21 mouse cellular contexts compared by ENCODE assay signal in genomic region chr2:103656028-103656427, GRCm38 (mm10).
DNase-seq lines count a peak whose midpoint lies in the region; ATAC-seq and TF ChIP-seq lines count a peak whose summit lies in the region.
"Had no signal": no experiment of that assay in that cellular context is flagged by ENCODE, and none has a peak within 500 bp of the region (broad histone marks: within the 10 kb centered on the region; RNA-seq: fewer than 3 reads in every experiment).

No protein-coding gene starts in this region.

- H3K4me3 ChIP-seq in lung, embryonic 14.5 days (ENCODE audit: low read depth, low read length), result no peak overlapping the region
- no peak overlapping the region for H3K4me3 ChIP-seq in MEL (ENCODE audit: control insufficient read depth in 1 of 2, insufficient read depth in 1 of 2, low read depth in 2 of 2, low read length in 2 of 2)
- no peak overlapping the region for H3K4me3 ChIP-seq in stomach, postnatal 0 days (ENCODE audit: low read depth, low read length)
- no peak overlapping the region for H3K4me3 ChIP-seq in cerebellum, adult 2 months (replicated peaks; ENCODE audit: insufficient read depth, low read depth, low read length)
- H3K4me3 ChIP-seq: forebrain, embryonic 13.5 days; limb, embryonic 12.5 days; neural tube, embryonic 15.5 days had no signal

- TF ChIP-seq CTCF in lung, embryonic 14.5 days (IDR thresholded peaks at IDR 0.05; ENCODE audit: low read depth), result no peak
- TF ChIP-seq CTCF in MEL (IDR thresholded peaks at IDR 0.05 in 2 of 3, conservative IDR thresholded peaks at IDR 0.05 in 1 of 3; ENCODE audit: control insufficient read depth in 1 of 3, insufficient read depth in 1 of 3, low read depth in 2 of 3, low read length in 3 of 3, poor library complexity in 1 of 3, severe bottlenecking in 1 of 3), result no peak
- TF ChIP-seq CTCF in stomach, postnatal 0 days (IDR thresholded peaks at IDR 0.05; ENCODE audit: low read depth), result no peak
- no peak for TF ChIP-seq CTCF in cerebellum, adult 2 months (IDR thresholded peaks at IDR 0.05; ENCODE audit: borderline replicate concordance, insufficient read depth, low read depth, low read length)

- H3K36me3 ChIP-seq in lung, embryonic 14.5 days (ENCODE audit: insufficient read depth), result no peaks in the 10 kb centered on the region
- H3K36me3 ChIP-seq in MEL (ENCODE audit: control insufficient read depth in 1 of 2, insufficient read depth in 2 of 2, low read length in 2 of 2), result peaks cover 0 to 30% of the 10 kb centered on the region in 2 experiments; a peak in 2 of 4 replicates
- H3K36me3 ChIP-seq in stomach, postnatal 0 days (ENCODE audit: control insufficient read depth, insufficient read depth, low read length), result no peaks in the 10 kb centered on the region
- H3K36me3 ChIP-seq: limb, embryonic 12.5 days; neural tube, embryonic 15.5 days had no signal

- peak in 1 of 2 experiments; percentile 30; a peak in 2 of 4 replicates for TF ChIP-seq EP300 in MEL (IDR thresholded peaks at IDR 0.05; ENCODE audit: low read depth in 1 of 2, low read length in 2 of 2)
- no peak for TF ChIP-seq EP300 in stomach, postnatal 0 days (optimal IDR thresholded peaks at IDR 0.05)

- H3K9ac ChIP-seq in lung, embryonic 14.5 days, result no peak overlapping the region
- H3K9ac ChIP-seq in MEL (ENCODE audit: control insufficient read depth, low read depth, low read length, poor library complexity, severe bottlenecking), result no peak overlapping the region
- H3K9ac ChIP-seq in stomach, postnatal 0 days (ENCODE audit: low read length), result no peak overlapping the region
- H3K9ac ChIP-seq: forebrain, embryonic 13.5 days; hindbrain, embryonic 14.5 days; limb, embryonic 12.5 days; liver, embryonic 14.5 days; neural tube, embryonic 15.5 days had no signal

- H3K4me1 ChIP-seq in lung, embryonic 14.5 days (ENCODE audit: insufficient read depth), result no peaks in the 10 kb centered on the region
- H3K4me1 ChIP-seq in MEL (ENCODE audit: control insufficient read depth in 1 of 2, insufficient read depth in 2 of 2, low read length in 2 of 2), result peaks cover 10 to 33% of the 10 kb centered on the region in 2 experiments
- peaks cover 2% of the 10 kb centered on the region; the same call in 1 of the 2 replicates for H3K4me1 ChIP-seq in stomach, postnatal 0 days (replicated peaks; ENCODE audit: control insufficient read depth, insufficient read depth)
- no peaks in the 10 kb centered on the region for H3K4me1 ChIP-seq in cerebellum, adult 2 months (ENCODE audit: control insufficient read depth, insufficient read depth, low read length)

- H3K9me3 ChIP-seq in lung, embryonic 14.5 days (ENCODE audit: low read depth, low read length), result no peaks in the 10 kb centered on the region
- H3K9me3 ChIP-seq in MEL (replicated peaks; ENCODE audit: insufficient read depth, low read length), result no peaks in the 10 kb centered on the region
- H3K9me3 ChIP-seq in stomach, postnatal 0 days (ENCODE audit: control insufficient read depth, low read length), result no peaks in the 10 kb centered on the region
- H3K9me3 ChIP-seq: forebrain, embryonic 13.5 days; limb, embryonic 12.5 days; neural tube, embryonic 15.5 days had no signal

- 0 out of 2 replicates have a peak, but pooled peaks have one; percentile 47 for ATAC-seq in lung, embryonic 14.5 days (ENCODE audit: insufficient read depth)
- ATAC-seq in stomach, postnatal 0 days (ENCODE audit: low FRiP score, low TSS enrichment), result 0 out of 2 replicates have a peak, but pooled peaks have one; percentile 40
- ATAC-seq: forebrain, embryonic 13.5 days had no signal

- no peaks in the 10 kb centered on the region for H3K27me3 ChIP-seq in lung, embryonic 14.5 days (ENCODE audit: insufficient read depth, low read length)
- no peaks in the 10 kb centered on the region; a peak in 1 of 4 replicates for H3K27me3 ChIP-seq in MEL (ENCODE audit: control insufficient read depth in 1 of 2, insufficient read depth in 2 of 2, low read length in 2 of 2)
- no peaks in the 10 kb centered on the region for H3K27me3 ChIP-seq in stomach, postnatal 0 days (ENCODE audit: control insufficient read depth, insufficient read depth, low read length)
- H3K27me3 ChIP-seq in cerebellum, adult 2 months (ENCODE audit: control insufficient read depth, insufficient read depth, low read length), result no peaks in the 10 kb centered on the region
- H3K27me3 ChIP-seq: forebrain, embryonic 13.5 days; limb, embryonic 12.5 days had no signal

- no peak for TF ChIP-seq POLR2A in MEL (IDR thresholded peaks at IDR 0.05; ENCODE audit: control insufficient read depth in 1 of 2, insufficient read depth in 1 of 2, low read depth in 1 of 2, low read length in 2 of 2, poor library complexity in 1 of 2)
- no peak for TF ChIP-seq POLR2A in cerebellum, adult 2 months (IDR thresholded peaks at IDR 0.05; ENCODE audit: borderline replicate concordance, insufficient read depth, low read length)

- no peak for TF ChIP-seq RAD21 in MEL (IDR thresholded peaks at IDR 0.05; ENCODE audit: low read depth, low read length)

- H3K27ac ChIP-seq in lung, embryonic 14.5 days (ENCODE audit: low read depth), result no peak overlapping the region
- no peak overlapping the region for H3K27ac ChIP-seq in MEL (ENCODE audit: control insufficient read depth, low read depth, low read length)
- no peak overlapping the region for H3K27ac ChIP-seq in stomach, postnatal 0 days (replicated peaks)
- H3K27ac ChIP-seq in cerebellum, adult 2 months (ENCODE audit: insufficient read depth, low read length), result no peak overlapping the region
- H3K27ac ChIP-seq: forebrain, embryonic 13.5 days; hindbrain, embryonic 14.5 days; limb, embryonic 12.5 days; liver, embryonic 14.5 days; macrophage; neural tube, embryonic 15.5 days had no signal

- no peaks in the 10 kb centered on the region for H3K79me2 ChIP-seq in MEL (ENCODE audit: control insufficient read depth, insufficient read depth, low read length, poor library complexity)

- DNase-seq in lung, embryonic 14.5 days, result no peak
- DNase-seq in lung, postnatal 10 days, result no peak
- peak; percentile 59 for DNase-seq in MEL (ENCODE audit: low read depth, low spot score)
- DNase-seq in induced T-regulatory cell, adult 2 months (ENCODE audit: low read depth), result peak; percentile 71
- no peak for DNase-seq in stomach, postnatal 0 days (ENCODE audit: low spot score)
- no peak for DNase-seq in thymus, postnatal 36 days
- no peak for DNase-seq in cerebellum, adult 2 months
- DNase-seq: adrenal gland, adult 8-10 months; cerebellum, adult 8-10 months; embryo, embryonic 11 days; heart, postnatal 14 days; kidney, adult 2 months; kidney, postnatal 25 days; right cerebral cortex, postnatal 4 days; thymus, postnatal 25 days had no signal

- no peak overlapping the region for H3K4me2 ChIP-seq in lung, embryonic 14.5 days
- H3K4me2 ChIP-seq in stomach, postnatal 0 days (replicated peaks; ENCODE audit: low read depth), result no peak overlapping the region
- H3K4me2 ChIP-seq: forebrain, embryonic 13.5 days; hindbrain, embryonic 14.5 days; limb, embryonic 12.5 days; neural tube, embryonic 15.5 days had no signal

TF ChIP-seq in MEL, 35 proteins besides CTCF, POLR2A, EP300 and RAD21:
- TF ChIP-seq MAX (IDR thresholded peaks at IDR 0.05; ENCODE audit: low read length) (no peak), POLR2AphosphoS5 (IDR thresholded peaks at IDR 0.05; ENCODE audit: borderline replicate concordance, low read depth, low read length) (no peak), RCOR1 (IDR thresholded peaks at IDR 0.05; ENCODE audit: low read depth, low read length) (peak; percentile 79), GATA1 (IDR thresholded peaks at IDR 0.05; ENCODE audit: low read depth, low read length) (peak; percentile 55), ZC3H11A (IDR thresholded peaks at IDR 0.05; ENCODE audit: low read depth, low read length) (no peak), ZKSCAN1 (IDR thresholded peaks at IDR 0.05; ENCODE audit: low read depth, low read length) (no peak), ETS1 (IDR thresholded peaks at IDR 0.05; ENCODE audit: low read depth, low read length) (peak; percentile 45; the same call in 1 of the 2 replicates), SMC3 (IDR thresholded peaks at IDR 0.05; ENCODE audit: low read depth, low read length) (no peak)

Comparison
In these comparisons a context has a peak if more than half of its experiments do, and no peak if none do; other contexts are left out.
1. DNase-seq: peak in MEL (single experiment) and induced T-regulatory cell, adult 2 months (single experiment); none in lung, embryonic 14.5 days (single experiment), lung, postnatal 10 days (single experiment), stomach, postnatal 0 days (single experiment), thymus, postnatal 36 days (0 of 2) and cerebellum, adult 2 months (0 of 2).